Mouse (Mus musculus): ENCODE data around the gene Lrrc43.

DNA sequence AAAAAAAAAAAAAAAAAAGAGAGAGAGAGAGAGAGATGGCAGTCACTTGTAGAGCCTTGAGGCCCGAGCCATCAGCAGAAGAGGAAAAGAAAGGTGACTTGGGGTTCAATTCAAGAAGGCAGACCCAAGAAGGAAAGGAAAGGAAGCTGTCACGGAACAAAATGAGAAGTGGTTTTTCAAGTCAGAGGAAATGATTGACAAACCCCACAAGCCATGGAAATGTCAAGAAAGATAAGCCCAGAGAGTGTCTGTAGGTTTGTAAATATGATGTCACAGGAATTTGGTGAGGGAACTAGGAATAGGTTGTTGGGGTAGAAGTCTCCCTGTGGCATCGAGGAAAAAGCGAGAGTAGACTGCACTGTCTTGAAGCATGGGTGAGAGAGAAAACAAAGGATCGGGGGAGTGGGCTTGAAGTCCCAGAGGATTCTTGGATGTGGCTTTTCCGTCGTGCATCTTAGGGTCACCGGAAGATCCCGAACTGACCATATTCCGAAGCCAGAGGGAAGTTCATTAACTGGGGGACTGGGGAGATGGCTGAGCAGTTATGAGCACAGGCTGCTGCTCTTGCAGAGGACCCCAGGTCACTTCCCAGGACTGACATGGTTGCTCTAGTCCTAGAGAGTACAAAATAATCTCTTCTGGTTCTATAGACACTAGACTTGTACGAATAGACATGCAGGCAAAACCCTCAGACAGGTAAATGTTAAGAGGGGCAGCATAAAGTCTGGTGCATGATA, 1.3 kb upstream of the Lrrc43 start:
- no peak for TF ChIP-seq POLR2A (IDR thresholded peaks at IDR 0.05; ENCODE audit: low read depth, low read length)
- TF ChIP-seq CTCF (IDR thresholded peaks at IDR 0.05; ENCODE audit: extremely low read depth, insufficient read depth, insufficient read length, insufficient replicate concordance), result no peak
